Comparison of ENCODE assay signal across 12 mouse cellular contexts in the genomic region with DNA sequence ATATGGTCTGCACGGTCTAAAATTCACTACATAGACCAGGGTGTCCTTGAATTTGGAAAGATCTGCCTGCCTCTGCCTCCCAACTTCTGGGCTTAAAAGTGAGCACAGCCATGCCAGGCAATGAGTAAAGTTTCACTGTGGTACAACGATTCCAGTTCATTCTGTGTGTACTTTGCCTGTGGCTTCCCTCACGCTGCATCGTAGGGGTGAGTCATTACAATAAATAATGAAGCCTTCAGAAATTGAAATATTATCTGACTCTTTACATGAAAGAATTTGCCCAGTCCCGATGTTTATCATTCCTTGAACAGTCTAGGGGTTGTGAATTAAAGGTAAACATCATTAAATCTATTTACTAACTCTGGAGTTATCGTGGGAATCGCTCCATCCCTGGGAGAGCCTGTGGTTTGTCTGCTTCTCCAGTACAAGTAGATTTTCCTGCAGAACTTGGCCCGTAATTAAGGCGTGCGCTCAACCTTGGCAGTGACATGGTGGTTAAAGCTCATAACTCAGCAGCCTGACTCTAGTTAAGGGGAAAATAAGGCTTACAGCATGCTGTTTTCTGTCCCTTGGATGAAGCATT.
A peak's percentile ranks its signal among the peaks of the same experiment; 100 is the strongest.
DNase-seq lines count a peak whose midpoint lies in the region; ATAC-seq lines count a peak whose summit lies in the region.
"Had no signal": no experiment of that assay in that cellular context is flagged by ENCODE, and none has a peak within 500 bp of the region (broad histone marks: within the 10 kb centered on the region; RNA-seq: fewer than 3 reads in every experiment).

No protein-coding gene starts in this region.

- no peak overlapping the region for H3K27ac ChIP-seq in intestine, embryonic 16.5 days (ENCODE audit: low read length)
- no peak overlapping the region for H3K27ac ChIP-seq in forebrain, embryonic 14.5 days (ENCODE audit: low read depth, low read length)
- H3K27ac ChIP-seq in forebrain, embryonic 15.5 days (replicated peaks), result no peak overlapping the region
- H3K27ac ChIP-seq: neural tube, embryonic 12.5 days had no signal

- H3K36me3 ChIP-seq in intestine, embryonic 16.5 days (ENCODE audit: control insufficient read depth, insufficient read depth, low read length), result no peaks in the 10 kb centered on the region
- no peaks in the 10 kb centered on the region for H3K36me3 ChIP-seq in forebrain, embryonic 14.5 days (ENCODE audit: control insufficient read depth, insufficient read depth, low read length)
- no peaks in the 10 kb centered on the region for H3K36me3 ChIP-seq in forebrain, embryonic 15.5 days
- H3K36me3 ChIP-seq: neural tube, embryonic 12.5 days had no signal

- no peaks in the 10 kb centered on the region for H3K27me3 ChIP-seq in intestine, embryonic 16.5 days (replicated peaks; ENCODE audit: control insufficient read depth, insufficient read depth, low read length)
- no peaks in the 10 kb centered on the region for H3K27me3 ChIP-seq in forebrain, embryonic 14.5 days (replicated peaks; ENCODE audit: control insufficient read depth, insufficient read depth, low read length)
- no peaks in the 10 kb centered on the region for H3K27me3 ChIP-seq in forebrain, embryonic 15.5 days
- H3K27me3 ChIP-seq: neural tube, embryonic 12.5 days had no signal

- H3K9me3 ChIP-seq in intestine, embryonic 16.5 days (ENCODE audit: control insufficient read depth, low read length), result no peaks in the 10 kb centered on the region
- no peaks in the 10 kb centered on the region for H3K9me3 ChIP-seq in forebrain, embryonic 14.5 days (replicated peaks; ENCODE audit: control insufficient read depth, low read length)
- H3K9me3 ChIP-seq in forebrain, embryonic 15.5 days, result no peaks in the 10 kb centered on the region
- H3K9me3 ChIP-seq: neural tube, embryonic 12.5 days had no signal

- 45% methylated on average over 10 of the region's 10 CpGs for WGBS in intestine, embryonic 16.5 days
- WGBS in forebrain, embryonic 14.5 days, result 90% methylated on average over 10 of the region's 10 CpGs
- 91% methylated on average over 10 of the region's 10 CpGs for WGBS in forebrain, embryonic 15.5 days

- no peak overlapping the region for H3K4me2 ChIP-seq in intestine, embryonic 16.5 days (ENCODE audit: low read depth, low read length)
- H3K4me2 ChIP-seq in forebrain, embryonic 14.5 days (ENCODE audit: low read length), result no peak overlapping the region
- no peak overlapping the region for H3K4me2 ChIP-seq in forebrain, embryonic 15.5 days (replicated peaks)
- H3K4me2 ChIP-seq: neural tube, embryonic 12.5 days had no signal

- DNase-seq in gastrocnemius, postnatal 14 days, result peak; percentile 18
- DNase-seq in gastrocnemius, adult 8-10 months (ENCODE audit: low spot score in 2 of 2), result no peak
- peak; percentile 37 for DNase-seq in Muller cell, postnatal 12 days (ENCODE audit: inconsistent ontology term)
- peak; percentile 2 for DNase-seq in ovary, postnatal 10 days (ENCODE audit: low spot score)
- no peak for DNase-seq in forebrain, embryonic 14.5 days (ENCODE audit: low spot score)
- DNase-seq: heart, postnatal 4 days; spleen, adult 18-20 months; thymus, postnatal 4 days had no signal

- ATAC-seq in intestine, embryonic 16.5 days, result peak; percentile 26; the same call in 1 of the 2 replicates
- ATAC-seq in forebrain, embryonic 14.5 days, result no peak
- ATAC-seq in forebrain, embryonic 15.5 days (replicated peaks), result no peak
- ATAC-seq in frontal cortex, adult (ENCODE audit: low TSS enrichment), result no peak

- no peak overlapping the region for H3K9ac ChIP-seq in intestine, embryonic 16.5 days (ENCODE audit: low read depth, low read length)
- H3K9ac ChIP-seq in forebrain, embryonic 14.5 days (ENCODE audit: low read length), result no peak overlapping the region
- no peak overlapping the region for H3K9ac ChIP-seq in forebrain, embryonic 15.5 days (replicated peaks)
- H3K9ac ChIP-seq: neural tube, embryonic 12.5 days had no signal

- H3K4me1 ChIP-seq in intestine, embryonic 16.5 days (ENCODE audit: control insufficient read depth, insufficient read depth, low read length), result no peaks in the 10 kb centered on the region
- H3K4me1 ChIP-seq in forebrain, embryonic 14.5 days (ENCODE audit: control insufficient read depth, insufficient read depth, low read length), result no peaks in the 10 kb centered on the region
- H3K4me1 ChIP-seq in forebrain, embryonic 15.5 days, result peaks cover 5% of the 10 kb centered on the region; the same call in 1 of the 2 replicates
- H3K4me1 ChIP-seq: neural tube, embryonic 12.5 days had no signal

- no peak overlapping the region for H3K4me3 ChIP-seq in intestine, embryonic 16.5 days (ENCODE audit: low read length)
- no peak overlapping the region for H3K4me3 ChIP-seq in forebrain, embryonic 14.5 days (ENCODE audit: low read depth, low read length)
- no peak overlapping the region for H3K4me3 ChIP-seq in forebrain, embryonic 15.5 days
- H3K4me3 ChIP-seq: neural tube, embryonic 12.5 days had no signal

- intact Hi-C loops in gastrocnemius, postnatal 14 days (cut with DNase I; ENCODE audit: low total_unique reads), result no loop called here

Comparison
In these comparisons a context has a peak if more than half of its experiments do, and no peak if none do; other contexts are left out.
1. DNase-seq: peak in gastrocnemius, postnatal 14 days (single experiment), Muller cell, postnatal 12 days (single experiment) and ovary, postnatal 10 days (single experiment); none in gastrocnemius, adult 8-10 months (0 of 2) and forebrain, embryonic 14.5 days (single experiment).